Mouse (Mus musculus) kidney, embryonic 16.5 days (tissue): ENCODE measurements around the gene D17Wsu92e. TPM values are rescaled to one million over a fixed set of nuclear protein-coding genes. Genes with fewer than 3 reads are reported as not detected.

Source experiments
- ATAC-seq: fragments of 200-750 bp; cut with Nextera tagmentation; 2 replicates; pipeline ENCODE4 v1.8.0; 2017; ENCODE audit warnings: moderate TSS enrichment; ENCODE audit not compliant: low FRiP score, low TSS enrichment
- H3K27ac ChIP-seq: fragments of 300-500 bp; sonication (generic); 2 replicates; pipeline ENCODE4 v1.5.1; 2014; ENCODE audit warnings: low read length
- H3K27me3 ChIP-seq: fragments of 300-500 bp; sonication (generic); 2 replicates; pipeline ENCODE4 v1.6.1; 2014; ENCODE audit warnings: low read length, control low read depth, mixed read lengths; ENCODE audit not compliant: insufficient read depth
- H3K36me3 ChIP-seq: fragments of 300-500 bp; sonication (generic); 2 replicates; pipeline ENCODE4 v1.6.1; 2014; ENCODE audit warnings: low read length, control low read depth, mixed read lengths; ENCODE audit not compliant: insufficient read depth
- H3K4me1 ChIP-seq: fragments of 300-500 bp; sonication (generic); 2 replicates; pipeline ENCODE4 v1.6.1; 2014; ENCODE audit warnings: low read length, control low read depth, mixed read lengths; ENCODE audit not compliant: insufficient read depth
- H3K4me2 ChIP-seq: fragments of 300-500 bp; sonication (generic); replicated peaks from 2 replicates; pipeline ENCODE4 v1.6.1; 2014; ENCODE audit warnings: low read depth, low read length
- H3K4me3 ChIP-seq: fragments of 300-500 bp; sonication (generic); 2 replicates; pipeline ENCODE4 v1.5.1; 2014; ENCODE audit warnings: mild to moderate bottlenecking, low read length
- H3K9ac ChIP-seq: fragments of 300-500 bp; sonication (generic); replicated peaks from 2 replicates; pipeline ENCODE4 v1.6.1; 2014; ENCODE audit warnings: low read length
- H3K9me3 ChIP-seq: fragments of 300-500 bp; sonication (generic); 2 replicates; pipeline ENCODE4 v1.6.1; 2016; ENCODE audit warnings: low read length, control low read depth
- WGBS: fragments of 180-500 bp; shearing (Covaris S2); extraction: QIAGEN DNeasy Blood & Tissue Kit; methylation state at CpG from one replicate; pipeline ENCODE4 v1.1.7; 2014; 5-methylcytosine and 5-hydroxymethylcytosine counted together
- polyA plus RNA-seq: library from polyadenylated mRNA; unstranded; fragments of >200 nt; fragmentation: Nextera tagmentation; extraction: Ambion mirVana; gene quantifications from 2 replicates; pipeline ENCODE4 v1.2.1, GENCODE M21; 2015

The D17Wsu92e gene
- polyA plus RNA-seq, 1 experiment from 2014 or later, result 19.4 TPM

DNA sequence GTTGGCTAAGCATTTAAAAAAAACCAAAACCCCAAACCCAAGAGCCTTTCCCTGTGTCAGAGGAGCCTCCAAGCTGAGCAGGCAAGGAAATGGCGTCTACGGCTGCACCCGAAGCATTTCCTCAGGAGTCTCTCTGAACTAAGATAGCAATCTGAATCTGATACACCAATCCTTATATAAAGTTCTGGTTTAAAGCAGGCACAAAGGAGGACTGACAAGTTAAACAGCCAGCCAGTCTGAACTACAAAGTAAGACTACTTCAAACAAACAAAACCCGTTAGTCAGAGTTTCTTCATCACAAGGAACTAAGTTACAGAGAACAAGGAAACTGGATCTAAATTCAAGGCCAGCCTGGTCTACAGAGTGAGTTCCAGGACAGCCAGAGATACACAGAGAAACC, 27.9 kb downstream of the D17Wsu92e start:
- H3K27ac ChIP-seq, result no peak overlapping the region
- no peaks in the 10 kb centered on the region for H3K27me3 ChIP-seq
- no peak for ATAC-seq
- no peak overlapping the region for H3K4me2 ChIP-seq
- H3K36me3 ChIP-seq, result peaks cover 2% of the 10 kb centered on the region; the same call in 1 of the 2 replicates
- peaks cover 11% of the 10 kb centered on the region for H3K4me1 ChIP-seq
- no peaks in the 10 kb centered on the region for H3K9me3 ChIP-seq
- 67% methylated on average over 4 of the region's 4 CpGs for WGBS
- H3K4me3 ChIP-seq, result no peak overlapping the region
- no peak overlapping the region for H3K9ac ChIP-seq

GRCm38 (mm10) chr17:27791556-27791955, 28.9 kb downstream of the D17Wsu92e start:
- Histone ChIP-seq H3K9ac (no peak overlapping the region), H3K4me2 (no peak overlapping the region), H3K27me3 (no peaks in the 10 kb centered on the region), H3K4me1 (peaks cover 2% of the 10 kb centered on the region), H3K9me3 (no peaks in the 10 kb centered on the region), H3K4me3 (no peak overlapping the region), H3K36me3 (peaks cover 2% of the 10 kb centered on the region; the same call in 1 of the 2 replicates), H3K27ac (no peak overlapping the region)
- no peak for ATAC-seq
- WGBS, result 70% methylated on average over 2 of the region's 2 CpGs

- Histone ChIP-seq H3K27ac (no peak overlapping the region), H3K27me3 (no peaks in the 10 kb centered on the region), H3K9ac (no peak overlapping the region), H3K4me1 (no peaks in the 10 kb centered on the region; the same call in 1 of the 2 replicates), H3K9me3 (no peaks in the 10 kb centered on the region), H3K4me2 (no peak overlapping the region), H3K4me3 (no peak overlapping the region), H3K36me3 (peaks cover 4% of the 10 kb centered on the region; the same call in 1 of the 2 replicates)
- no peak for ATAC-seq
- 82% methylated on average over 2 of the region's 2 CpGs for WGBS
These were observed 29.5 kb downstream of the D17Wsu92e start for GRCm38 (mm10) chr17:27790976-27791375.

- 68% methylated on average over 5 of the region's 5 CpGs for WGBS
- H3K4me2 ChIP-seq, result no peak overlapping the region
- H3K27ac ChIP-seq, result no peak overlapping the region
- H3K27me3 ChIP-seq, result no peaks in the 10 kb centered on the region
- H3K36me3 ChIP-seq, result peaks cover 13% of the 10 kb centered on the region; the same call in 1 of the 2 replicates
- no peak for ATAC-seq
- no peak overlapping the region for H3K4me3 ChIP-seq
- no peaks in the 10 kb centered on the region for H3K9me3 ChIP-seq
- no peak overlapping the region for H3K9ac ChIP-seq
- H3K4me1 ChIP-seq, result no peaks in the 10 kb centered on the region; the same call in 1 of the 2 replicates
These were observed 30.4 kb downstream of the D17Wsu92e start for GRCm38 (mm10) chr17:27790015-27790414.

- no peak overlapping the region for H3K4me3 ChIP-seq
- H3K9ac ChIP-seq, result no peak overlapping the region
- H3K4me1 ChIP-seq, result no peaks in the 10 kb centered on the region; the same call in 1 of the 2 replicates
- H3K4me2 ChIP-seq, result no peak overlapping the region
- H3K36me3 ChIP-seq, result peaks cover 23% of the 10 kb centered on the region; the same call in 1 of the 2 replicates
- WGBS, result 92% methylated on average over 6 of the region's 6 CpGs
- no peaks in the 10 kb centered on the region for H3K9me3 ChIP-seq
- ATAC-seq, result no peak
- no peaks in the 10 kb centered on the region for H3K27me3 ChIP-seq
- H3K27ac ChIP-seq, result no peak overlapping the region
These were observed 31.8 kb downstream of the D17Wsu92e start for GRCm38 (mm10) chr17:27788456-27789172.

DNA sequence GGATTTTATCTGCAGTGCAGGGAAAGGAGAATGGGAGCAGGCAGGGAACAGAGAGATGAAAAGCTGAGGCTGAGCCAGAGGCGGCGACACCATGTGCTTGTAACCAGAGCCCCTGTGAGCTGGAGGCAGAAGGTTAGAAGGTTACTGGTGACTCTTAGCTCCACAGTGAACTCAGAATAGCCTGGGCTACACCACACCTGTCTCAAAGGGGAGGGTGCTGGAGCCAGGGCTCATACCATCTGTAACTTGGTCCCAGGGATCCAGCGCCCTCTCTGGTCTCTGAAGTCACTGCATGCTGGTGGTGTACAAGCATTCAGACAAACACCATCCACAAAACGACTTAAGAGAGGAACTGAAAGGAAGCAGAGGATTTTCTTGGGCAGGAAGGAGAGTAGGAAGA, 36.9 kb downstream of the D17Wsu92e start:
- H3K9ac ChIP-seq, result no peak overlapping the region
- ATAC-seq, result no peak
- H3K27me3 ChIP-seq, result no peaks in the 10 kb centered on the region
- peaks cover 32% of the 10 kb centered on the region for H3K36me3 ChIP-seq
- 66% methylated on average over 4 of the region's 4 CpGs for WGBS
- H3K27ac ChIP-seq, result no peak overlapping the region
- H3K9me3 ChIP-seq, result no peaks in the 10 kb centered on the region
- H3K4me1 ChIP-seq, result no peaks in the 10 kb centered on the region
- H3K4me3 ChIP-seq, result no peak overlapping the region
- no peak overlapping the region for H3K4me2 ChIP-seq

- Histone ChIP-seq H3K4me1 (no peaks in the 10 kb centered on the region), H3K27ac (no peak overlapping the region), H3K9me3 (no peaks in the 10 kb centered on the region), H3K4me3 (no peak overlapping the region), H3K4me2 (no peak overlapping the region), H3K9ac (no peak overlapping the region), H3K27me3 (no peaks in the 10 kb centered on the region), H3K36me3 (peaks cover 32% of the 10 kb centered on the region)
- no peak for ATAC-seq
- 85% methylated on average over 5 of the region's 5 CpGs for WGBS
These were observed 39.3 kb downstream of the D17Wsu92e start for GRCm38 (mm10) chr17:27781059-27781687.

DNA sequence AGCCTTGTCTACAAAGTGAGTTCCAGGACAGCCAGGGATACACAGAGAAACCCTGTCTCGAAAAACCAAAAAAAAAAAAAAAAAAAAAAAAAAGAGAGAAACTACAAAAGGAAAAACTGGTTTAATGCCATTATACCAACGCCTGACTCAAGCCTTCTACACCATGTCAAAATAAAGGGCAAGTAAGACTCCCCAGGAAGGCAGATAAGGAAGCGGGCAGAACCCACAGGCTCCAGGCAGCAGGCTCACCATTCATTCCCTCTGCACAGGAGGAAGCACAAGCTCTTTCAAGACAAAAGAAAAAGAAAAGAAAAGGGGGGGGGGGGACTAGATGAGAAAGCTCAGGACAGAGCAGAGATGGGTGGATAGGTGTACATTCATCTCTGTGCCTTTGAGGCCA, 40.7 kb downstream of the D17Wsu92e start:
- H3K4me1 ChIP-seq, result no peaks in the 10 kb centered on the region
- no peak overlapping the region for H3K4me3 ChIP-seq
- ATAC-seq, result no peak
- no peaks in the 10 kb centered on the region for H3K9me3 ChIP-seq
- WGBS, result 84% methylated on average over 3 of the region's 3 CpGs
- H3K9ac ChIP-seq, result no peak overlapping the region
- no peak overlapping the region for H3K4me2 ChIP-seq
- H3K27ac ChIP-seq, result no peak overlapping the region
- H3K36me3 ChIP-seq, result peaks cover 29% of the 10 kb centered on the region
- H3K27me3 ChIP-seq, result no peaks in the 10 kb centered on the region

- ATAC-seq, result no peak
- H3K4me1 ChIP-seq, result no peaks in the 10 kb centered on the region
- H3K27me3 ChIP-seq, result no peaks in the 10 kb centered on the region
- H3K9me3 ChIP-seq, result no peaks in the 10 kb centered on the region
- H3K9ac ChIP-seq, result no peak overlapping the region
- peaks cover 27% of the 10 kb centered on the region for H3K36me3 ChIP-seq
- no peak overlapping the region for H3K4me3 ChIP-seq
- no peak overlapping the region for H3K4me2 ChIP-seq
- WGBS, result 91% methylated on average over 9 of the region's 9 CpGs
- H3K27ac ChIP-seq, result no peak overlapping the region
These were observed 41.6 kb downstream of the D17Wsu92e start for GRCm38 (mm10) chr17:27778671-27779355.
